Comparison of ENCODE assay signal across 17 mouse cellular contexts in genomic region chr5:67670158-67670557, GRCm38 (mm10).
DNase-seq lines count a peak whose midpoint lies in the region; ATAC-seq and TF ChIP-seq lines count a peak whose summit lies in the region.
"Had no signal": no experiment of that assay in that cellular context is flagged by ENCODE, and none has a peak within 500 bp of the region (broad histone marks: within the 10 kb centered on the region; RNA-seq: fewer than 3 reads in every experiment).

No protein-coding gene starts in this region.

- WGBS in embryonic facial prominence, embryonic 14.5 days = 70% methylated on average over 6 of the region's 6 CpGs
- WGBS in embryonic facial prominence, embryonic 10.5 days = 77% methylated on average over 6 of the region's 6 CpGs
- 72% methylated on average over 6 of the region's 6 CpGs for WGBS in lung, embryonic 14.5 days

- no peaks in the 10 kb centered on the region for H3K27me3 ChIP-seq in embryonic facial prominence, embryonic 14.5 days (replicated peaks; ENCODE audit: control insufficient read depth, insufficient read depth, low read length)
- H3K27me3 ChIP-seq in embryonic facial prominence, embryonic 10.5 days (replicated peaks; ENCODE audit: low read depth, poor library complexity, severe bottlenecking) = no peaks in the 10 kb centered on the region
- no peaks in the 10 kb centered on the region for H3K27me3 ChIP-seq in lung, embryonic 14.5 days (ENCODE audit: insufficient read depth, low read length)
- H3K27me3 ChIP-seq: embryonic facial prominence, embryonic 12.5 days; forebrain, embryonic 12.5 days; forebrain, embryonic 15.5 days; intestine, embryonic 15.5 days had no signal

- H3K36me3 ChIP-seq in embryonic facial prominence, embryonic 14.5 days (ENCODE audit: control insufficient read depth, insufficient read depth, low read length) = no peaks in the 10 kb centered on the region
- 0 out of 2 replicates have a peak, but pooled peaks cover 4% of the 10 kb centered on the region for H3K36me3 ChIP-seq in embryonic facial prominence, embryonic 10.5 days (replicated peaks)
- H3K36me3 ChIP-seq in lung, embryonic 14.5 days (ENCODE audit: insufficient read depth) = 0 out of 2 replicates have a peak, but pooled peaks cover 8% of the 10 kb centered on the region
- H3K36me3 ChIP-seq: embryonic facial prominence, embryonic 12.5 days; intestine, embryonic 15.5 days had no signal

- peaks cover 5% of the 10 kb centered on the region; the same call in 1 of the 2 replicates for H3K4me1 ChIP-seq in embryonic facial prominence, embryonic 14.5 days (ENCODE audit: control insufficient read depth, insufficient read depth, low read length)
- H3K4me1 ChIP-seq in embryonic facial prominence, embryonic 10.5 days = no peaks in the 10 kb centered on the region
- no peaks in the 10 kb centered on the region for H3K4me1 ChIP-seq in lung, embryonic 14.5 days (ENCODE audit: insufficient read depth)
- H3K4me1 ChIP-seq: forebrain, embryonic 12.5 days; hindbrain, embryonic 10.5 days; intestine, embryonic 15.5 days had no signal

- no peak for TF ChIP-seq CTCF in lung, embryonic 14.5 days (IDR thresholded peaks at IDR 0.05; ENCODE audit: low read depth)

- no peak overlapping the region for H3K9ac ChIP-seq in embryonic facial prominence, embryonic 14.5 days (ENCODE audit: low read depth, low read length)
- H3K9ac ChIP-seq in lung, embryonic 14.5 days = no peak overlapping the region
- H3K9ac ChIP-seq: embryonic facial prominence, embryonic 12.5 days; forebrain, embryonic 12.5 days; forebrain, embryonic 15.5 days; hindbrain, embryonic 13.5 days; intestine, embryonic 15.5 days had no signal

- no peak for ATAC-seq in embryonic facial prominence, embryonic 14.5 days (ENCODE audit: low read depth)
- ATAC-seq in lung, embryonic 14.5 days (ENCODE audit: insufficient read depth) = 0 out of 2 replicates have a peak, but pooled peaks have one; percentile 4
- peak; percentile 94 for ATAC-seq in common myeloid progenitor, adult 5-6 weeks (replicated peaks; ENCODE audit: low read depth, poor library complexity, severe bottlenecking)
- peak; percentile 64 for ATAC-seq in megakaryocyte progenitor cell, adult 5-6 weeks (replicated peaks; ENCODE audit: poor library complexity)
- ATAC-seq: hindbrain, embryonic 16.5 days had no signal

- no peak overlapping the region for H3K4me3 ChIP-seq in embryonic facial prominence, embryonic 14.5 days (ENCODE audit: low read depth, low read length)
- H3K4me3 ChIP-seq in embryonic facial prominence, embryonic 10.5 days = no peak overlapping the region
- no peak overlapping the region for H3K4me3 ChIP-seq in lung, embryonic 14.5 days (ENCODE audit: low read depth, low read length)
- H3K4me3 ChIP-seq: embryonic facial prominence, embryonic 12.5 days; erythroblast, embryonic 14.5 days; forebrain, embryonic 12.5 days; forebrain, embryonic 15.5 days; hindbrain, embryonic 10.5 days; hindbrain, embryonic 13.5 days; intestine, embryonic 15.5 days had no signal

- H3K27ac ChIP-seq in embryonic facial prominence, embryonic 14.5 days (replicated peaks; ENCODE audit: low read depth, low read length) = no peak overlapping the region
- H3K27ac ChIP-seq in embryonic facial prominence, embryonic 10.5 days (replicated peaks) = no peak overlapping the region
- H3K27ac ChIP-seq in lung, embryonic 14.5 days (ENCODE audit: low read depth) = no peak overlapping the region
- H3K27ac ChIP-seq: embryonic facial prominence, embryonic 12.5 days; forebrain, embryonic 12.5 days; forebrain, embryonic 15.5 days; hindbrain, embryonic 10.5 days; intestine, embryonic 15.5 days had no signal

- no peaks in the 10 kb centered on the region for H3K9me3 ChIP-seq in embryonic facial prominence, embryonic 14.5 days (ENCODE audit: control insufficient read depth, low read length)
- no peaks in the 10 kb centered on the region for H3K9me3 ChIP-seq in embryonic facial prominence, embryonic 10.5 days
- no peaks in the 10 kb centered on the region for H3K9me3 ChIP-seq in lung, embryonic 14.5 days (ENCODE audit: low read depth, low read length)
- H3K9me3 ChIP-seq: embryonic facial prominence, embryonic 12.5 days; forebrain, embryonic 12.5 days; forebrain, embryonic 15.5 days; hindbrain, embryonic 10.5 days; hindbrain, embryonic 13.5 days; intestine, embryonic 15.5 days had no signal

- DNase-seq in embryonic facial prominence, embryonic 14.5 days (ENCODE audit: low spot score) = no peak
- no peak for DNase-seq in embryonic facial prominence, embryonic 10.5 days (ENCODE audit: low spot score)
- no peak for DNase-seq in lung, embryonic 14.5 days
- no peak for DNase-seq in lung, postnatal 36 days
- no peak for DNase-seq in right cerebral cortex, postnatal 14 days
- DNase-seq in layer of hippocampus, postnatal 25 days (ENCODE audit: extremely low spot score in 1 of 2, low spot score in 1 of 2) = no peak
- DNase-seq: gastrocnemius, postnatal 10 days had no signal

- peak overlapping the region; percentile 3 for H3K4me2 ChIP-seq in embryonic facial prominence, embryonic 14.5 days (ENCODE audit: low read depth, low read length)
- H3K4me2 ChIP-seq in lung, embryonic 14.5 days = 0 out of 2 replicates have a peak overlapping the region, but pooled peaks have one; percentile 45
- H3K4me2 ChIP-seq: embryonic facial prominence, embryonic 12.5 days; forebrain, embryonic 12.5 days; forebrain, embryonic 15.5 days; hindbrain, embryonic 13.5 days; intestine, embryonic 15.5 days had no signal
